Mouse (Mus musculus): ENCODE measurements around the gene Crabp2. TPM values are rescaled to one million over a fixed set of nuclear protein-coding genes. Genes with fewer than 3 reads are reported as not detected.

Crabp2 gene
- polyA plus RNA-seq, 1 experiment: 0.88 TPM

- no peak overlapping the region for H3K27ac ChIP-seq (ENCODE audit: insufficient read depth, low read depth, low read length)
- TF ChIP-seq CTCF (conservative IDR thresholded peaks at IDR 0.05; ENCODE audit: insufficient read depth, insufficient read length, low read depth, low read length) (no peak), POLR2A (IDR thresholded peaks at IDR 0.05; ENCODE audit: low read depth, low read length) (no peak)
- DNase-seq: no peak
- H3K4me1 ChIP-seq (ENCODE audit: control insufficient read depth, insufficient read depth, low read length): no peaks in the 10 kb centered on the region
- H3K4me3 ChIP-seq (ENCODE audit: insufficient read depth, low read depth, low read length): peak overlapping the region; percentile 57
- H3K36me3 ChIP-seq (ENCODE audit: control insufficient read depth, insufficient read depth, low read length): no peaks in the 10 kb centered on the region
- WGBS: 26% methylated on average over 8 of the region's 8 CpGs
- H3K27me3 ChIP-seq (replicated peaks; ENCODE audit: control insufficient read depth, insufficient read depth, low read length): no peaks in the 10 kb centered on the region
These were observed 23.8 kb downstream of the Crabp2 start for GRCm38 (mm10) chr3:87972203-87972664.

- TF ChIP-seq POLR2A (IDR thresholded peaks at IDR 0.05; ENCODE audit: low read depth, low read length): no peak
- no peak for TF ChIP-seq CTCF (conservative IDR thresholded peaks at IDR 0.05; ENCODE audit: insufficient read depth, insufficient read length, low read depth, low read length)
- H3K27ac ChIP-seq (ENCODE audit: insufficient read depth, low read depth, low read length): no peak overlapping the region
- H3K27me3 ChIP-seq (replicated peaks; ENCODE audit: control insufficient read depth, insufficient read depth, low read length): no peaks in the 10 kb centered on the region
- H3K36me3 ChIP-seq (ENCODE audit: control insufficient read depth, insufficient read depth, low read length): no peaks in the 10 kb centered on the region
- WGBS: 35% methylated on average over 5 of the region's 5 CpGs
- H3K4me3 ChIP-seq (ENCODE audit: insufficient read depth, low read depth, low read length): peak overlapping the region; percentile 57
- H3K4me1 ChIP-seq (ENCODE audit: control insufficient read depth, insufficient read depth, low read length): no peaks in the 10 kb centered on the region
- no peak for DNase-seq
These were observed 24.3 kb downstream of the Crabp2 start for GRCm38 (mm10) chr3:87972776-87973175.

- H3K4me3 ChIP-seq (ENCODE audit: insufficient read depth, low read depth, low read length): no peak overlapping the region; the same call in 1 of the 2 replicates
- TF ChIP-seq CTCF (conservative IDR thresholded peaks at IDR 0.05; ENCODE audit: insufficient read depth, insufficient read length, low read depth, low read length) (no peak), POLR2A (IDR thresholded peaks at IDR 0.05; ENCODE audit: low read depth, low read length) (no peak)
- DNase-seq: no peak
- 64% methylated on average over 14 of the region's 14 CpGs for WGBS
- no peaks in the 10 kb centered on the region for H3K36me3 ChIP-seq (ENCODE audit: control insufficient read depth, insufficient read depth, low read length)
- no peaks in the 10 kb centered on the region for H3K4me1 ChIP-seq (ENCODE audit: control insufficient read depth, insufficient read depth, low read length)
- no peak overlapping the region for H3K27ac ChIP-seq (ENCODE audit: insufficient read depth, low read depth, low read length)
- no peaks in the 10 kb centered on the region for H3K27me3 ChIP-seq (replicated peaks; ENCODE audit: control insufficient read depth, insufficient read depth, low read length)
These were observed 25.3 kb downstream of the Crabp2 start for GRCm38 (mm10) chr3:87973593-87974380.

GRCm38 (mm10) chr3:87974381-87974987, 26.0 kb downstream of the Crabp2 start:
- no peak overlapping the region for H3K4me3 ChIP-seq (ENCODE audit: insufficient read depth, low read depth, low read length)
- no peaks in the 10 kb centered on the region for H3K27me3 ChIP-seq (replicated peaks; ENCODE audit: control insufficient read depth, insufficient read depth, low read length)
- H3K36me3 ChIP-seq (ENCODE audit: control insufficient read depth, insufficient read depth, low read length): no peaks in the 10 kb centered on the region
- WGBS: 50% methylated on average over 12 of the region's 12 CpGs
- DNase-seq: no peak
- no peak overlapping the region for H3K27ac ChIP-seq (ENCODE audit: insufficient read depth, low read depth, low read length)
- TF ChIP-seq CTCF (conservative IDR thresholded peaks at IDR 0.05; ENCODE audit: insufficient read depth, insufficient read length, low read depth, low read length): no peak
- no peak for TF ChIP-seq POLR2A (IDR thresholded peaks at IDR 0.05; ENCODE audit: low read depth, low read length)
- H3K4me1 ChIP-seq (ENCODE audit: control insufficient read depth, insufficient read depth, low read length): no peaks in the 10 kb centered on the region

- Histone ChIP-seq H3K27me3 (replicated peaks; ENCODE audit: control insufficient read depth, insufficient read depth, low read length) (no peaks in the 10 kb centered on the region), H3K27ac (ENCODE audit: insufficient read depth, low read depth, low read length) (no peak overlapping the region), H3K36me3 (ENCODE audit: control insufficient read depth, insufficient read depth, low read length) (no peaks in the 10 kb centered on the region), H3K4me1 (ENCODE audit: control insufficient read depth, insufficient read depth, low read length) (0 out of 2 replicates have a peak, but pooled peaks cover 6% of the 10 kb centered on the region), H3K4me3 (ENCODE audit: insufficient read depth, low read depth, low read length) (no peak overlapping the region)
- TF ChIP-seq POLR2A (IDR thresholded peaks at IDR 0.05; ENCODE audit: low read depth, low read length) (no peak), CTCF (conservative IDR thresholded peaks at IDR 0.05; ENCODE audit: insufficient read depth, insufficient read length, low read depth, low read length) (no peak)
- no peak for DNase-seq
- WGBS: 82% methylated on average over 5 of the region's 5 CpGs
These were observed 31.0 kb downstream of the Crabp2 start for GRCm38 (mm10) chr3:87979493-87979892.

- WGBS: 67% methylated on average over 3 of the region's 3 CpGs
- Histone ChIP-seq H3K36me3 (ENCODE audit: control insufficient read depth, insufficient read depth, low read length) (no peaks in the 10 kb centered on the region), H3K4me1 (ENCODE audit: control insufficient read depth, insufficient read depth, low read length) (0 out of 2 replicates have a peak, but pooled peaks cover 6% of the 10 kb centered on the region), H3K27me3 (replicated peaks; ENCODE audit: control insufficient read depth, insufficient read depth, low read length) (no peaks in the 10 kb centered on the region), H3K27ac (ENCODE audit: insufficient read depth, low read depth, low read length) (no peak overlapping the region), H3K4me3 (ENCODE audit: insufficient read depth, low read depth, low read length) (no peak overlapping the region)
- no peak for DNase-seq
- TF ChIP-seq POLR2A (IDR thresholded peaks at IDR 0.05; ENCODE audit: low read depth, low read length): no peak
- TF ChIP-seq CTCF (conservative IDR thresholded peaks at IDR 0.05; ENCODE audit: insufficient read depth, insufficient read length, low read depth, low read length): no peak
These were observed 31.6 kb downstream of the Crabp2 start for GRCm38 (mm10) chr3:87980085-87980484.

- TF ChIP-seq CTCF (conservative IDR thresholded peaks at IDR 0.05; ENCODE audit: insufficient read depth, insufficient read length, low read depth, low read length) (no peak), POLR2A (IDR thresholded peaks at IDR 0.05; ENCODE audit: low read depth, low read length) (no peak)
- no peaks in the 10 kb centered on the region for H3K36me3 ChIP-seq (ENCODE audit: control insufficient read depth, insufficient read depth, low read length)
- no peak overlapping the region for H3K4me3 ChIP-seq (ENCODE audit: insufficient read depth, low read depth, low read length)
- no peak overlapping the region for H3K27ac ChIP-seq (ENCODE audit: insufficient read depth, low read depth, low read length)
- DNase-seq: no peak
- 80% methylated on average over 5 of the region's 5 CpGs for WGBS
- 0 out of 2 replicates have a peak, but pooled peaks cover 6% of the 10 kb centered on the region for H3K4me1 ChIP-seq (ENCODE audit: control insufficient read depth, insufficient read depth, low read length)
- no peaks in the 10 kb centered on the region for H3K27me3 ChIP-seq (replicated peaks; ENCODE audit: control insufficient read depth, insufficient read depth, low read length)
These were observed 32.3 kb downstream of the Crabp2 start for GRCm38 (mm10) chr3:87980728-87981127.

All from kidney, adult 2 months (tissue).